Mouse (Mus musculus) CD4-positive helper T cell, adult 2 months (primary cell): Measurements from ENCODE around the gene Aurkaip1.
A peak's percentile ranks its signal among the peaks of the same experiment; 100 is the strongest.
"Not testable (repeated sequence)": the region's sequence is repeated elsewhere in the genome, so short reads cannot be mapped to it uniquely, and the experiment has no call there.

Experiments used
- DNase-seq: peaks from one replicate; pipeline ENCODE4 v3.0.0-alpha.2; 2012; ENCODE audit warnings: low read depth, missing footprints, low spot score

The Aurkaip1 gene

GRCm38 (mm10) chr4:155831205-155831766 is at the start of gene Aurkaip1:
Aurkaip1 (plus strand) TSS chr4:155831272.
- DNase-seq = peak; percentile 91

- no peak for DNase-seq
Measured at GRCm38 (mm10) chr4:155783486-155784080, 47.5 kb upstream of the Aurkaip1 start.

- peak; percentile 63 for DNase-seq
Measured at GRCm38 (mm10) chr4:155784081-155784701, 46.9 kb upstream of the Aurkaip1 start.

- no peak for DNase-seq
Measured at GRCm38 (mm10) chr4:155785246-155785645, 45.8 kb upstream of the Aurkaip1 start.

- no peak for DNase-seq
Measured at GRCm38 (mm10) chr4:155785819-155786218, 45.3 kb upstream of the Aurkaip1 start, which contains the start of gene Tmem88b. Tmem88b (minus strand) TSS chr4:155785874.

- no peak for DNase-seq
Measured at GRCm38 (mm10) chr4:155788300-155788699, 42.8 kb upstream of the Aurkaip1 start.

- DNase-seq = not testable (repeated sequence)
Measured at GRCm38 (mm10) chr4:155788833-155789232, 42.2 kb upstream of the Aurkaip1 start.

GRCm38 (mm10) chr4:155790021-155790489 is 41.0 kb upstream of the Aurkaip1 start, which contains the start of gene Ankrd65:
Ankrd65 (plus strand) TSS chr4:155790439.
- DNase-seq = no peak

GRCm38 (mm10) chr4:155790650-155791161 is 40.4 kb upstream of the Aurkaip1 start:
- no peak for DNase-seq

GRCm38 (mm10) chr4:155791240-155791933 is 39.7 kb upstream of the Aurkaip1 start:
- no peak for DNase-seq

- no peak for DNase-seq
Measured at GRCm38 (mm10) chr4:155793730-155794129, 37.3 kb upstream of the Aurkaip1 start.

GRCm38 (mm10) chr4:155802075-155802474 is 29.0 kb upstream of the Aurkaip1 start:
- DNase-seq = no peak

- DNase-seq = peak; percentile 65
Measured at GRCm38 (mm10) chr4:155802741-155803339, 28.2 kb upstream of the Aurkaip1 start, which contains the start of gene Mrpl20. Mrpl20 (plus strand) TSS chr4:155802878.

GRCm38 (mm10) chr4:155803340-155804041 is 27.6 kb upstream of the Aurkaip1 start:
- DNase-seq = peak; percentile 94

GRCm38 (mm10) chr4:155807841-155808240 is 23.2 kb upstream of the Aurkaip1 start:
- DNase-seq = no peak

- DNase-seq = peak; percentile 100
Measured at GRCm38 (mm10) chr4:155811929-155812664, 19.0 kb upstream of the Aurkaip1 start, which contains the start of gene Ccnl2. Ccnl2 (plus strand) TSS chr4:155812489.

GRCm38 (mm10) chr4:155812665-155813181 is 18.3 kb upstream of the Aurkaip1 start:
- DNase-seq = peak; percentile 45

- no peak for DNase-seq
Measured at GRCm38 (mm10) chr4:155817533-155817932, 13.5 kb upstream of the Aurkaip1 start.

GRCm38 (mm10) chr4:155821025-155821424 is 10.0 kb upstream of the Aurkaip1 start:
- peak; percentile 54 for DNase-seq

GRCm38 (mm10) chr4:155823443-155823842 is 7.6 kb upstream of the Aurkaip1 start:
- no peak for DNase-seq
